Mouse (Mus musculus) liver, embryonic 14.5 days (tissue): Measurements from ENCODE around the gene Phactr4.

Experiments used
- CTCF ChIP-seq: IDR thresholded peaks from 2 replicates; pipeline ENCODE4 v1.5.1; 2016; ENCODE audit warnings: antibody characterized with exemption, low read depth, control low read depth
- EP300 ChIP-seq: IDR thresholded peaks from 2 replicates; pipeline ENCODE4 v1.6.1; 2016; ENCODE audit warnings: antibody characterized with exemption, low read depth

DNA sequence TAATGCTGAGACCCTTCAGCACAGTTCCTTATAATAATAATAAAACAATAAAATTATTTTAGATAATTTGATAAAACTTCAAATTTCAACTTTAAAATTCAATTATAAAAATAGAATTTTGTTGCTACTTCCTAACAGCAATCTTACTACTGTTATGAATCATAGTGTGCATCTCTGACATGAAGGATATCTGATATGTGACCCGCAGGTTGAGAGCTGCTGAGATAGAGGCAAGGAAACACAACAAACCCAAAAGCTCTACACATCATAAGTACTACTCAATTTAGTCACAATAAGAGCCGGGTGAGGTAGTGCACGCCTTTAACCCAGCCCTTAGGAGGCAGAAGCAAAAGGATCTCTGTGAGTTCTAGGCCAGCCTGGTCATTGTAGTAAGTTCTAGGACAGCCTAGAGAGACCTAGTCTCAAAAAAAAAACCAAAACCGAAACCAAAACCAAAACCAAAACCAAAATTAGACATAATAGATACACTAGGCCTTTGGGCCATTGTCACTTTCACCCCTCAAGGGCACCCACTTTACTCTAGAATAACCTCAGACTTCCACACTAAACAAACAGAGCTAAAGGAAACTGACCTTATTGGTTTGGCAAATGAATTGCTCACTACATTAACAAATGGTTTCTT is 12.6 kb downstream of the Phactr4 start:
- no peak for TF ChIP-seq CTCF
- no peak for TF ChIP-seq EP300
